In the genomic region with DNA sequence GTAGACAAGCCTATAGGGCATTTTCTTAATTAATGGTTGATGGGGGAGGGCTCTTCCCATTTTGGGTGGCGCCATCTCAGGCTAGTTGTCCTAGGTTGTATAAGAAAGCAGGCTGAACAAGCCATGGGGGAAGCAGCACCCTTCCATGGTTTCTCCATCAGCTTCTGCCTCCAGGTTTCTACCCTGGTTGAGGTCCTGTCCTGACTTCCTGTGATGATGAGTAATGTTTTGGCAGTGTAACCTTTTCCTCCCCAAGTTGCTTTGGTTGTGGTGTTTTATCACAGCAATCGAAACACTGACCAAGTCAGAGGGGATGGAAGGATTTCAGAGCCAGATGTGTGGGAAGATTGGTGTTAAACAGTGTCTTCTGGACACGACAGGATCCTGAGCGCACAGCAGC, we compare ENCODE assay signal across 39 mouse cellular contexts. TPM values are rescaled to one million over a fixed set of nuclear protein-coding genes. Genes with fewer than 3 reads are reported as not detected.
"Had no signal": no experiment of that assay in that cellular context is flagged by ENCODE, and none has a peak within 500 bp of the region (broad histone marks: within the 10 kb centered on the region; RNA-seq: fewer than 3 reads in every experiment).

No protein-coding gene starts in this region.

- H3K36me3 ChIP-seq: hindbrain, embryonic 13.5 days; hindbrain, embryonic 15.5 days; kidney, embryonic 15.5 days; limb, embryonic 10.5 days; limb, embryonic 12.5 days; liver, embryonic 13.5 days; liver, embryonic 15.5 days had no signal

- H3K4me2 ChIP-seq: heart, embryonic 11.5 days; hindbrain, embryonic 13.5 days; hindbrain, embryonic 15.5 days; kidney, embryonic 15.5 days; limb, embryonic 12.5 days; liver, embryonic 11.5 days; liver, embryonic 13.5 days; liver, embryonic 15.5 days had no signal

- DNase-seq: gastrocnemius, postnatal 10 days; gastrocnemius, postnatal 36 days; heart, adult 18-20 months; heart, postnatal 10 days; kidney, adult 11 months; kidney, adult 2 months; kidney, adult 9 months; kidney, postnatal 14 days; kidney, postnatal 36 days; layer of hippocampus, adult 9-11 months; liver; liver, embryonic 13.5 days; liver, postnatal 0 days had no signal

- H3K9me3 ChIP-seq: hindbrain, embryonic 13.5 days; hindbrain, embryonic 15.5 days; kidney, embryonic 15.5 days; limb, embryonic 10.5 days; limb, embryonic 12.5 days; liver, embryonic 13.5 days; liver, embryonic 15.5 days had no signal

- H3K4me3 ChIP-seq: hindbrain, embryonic 13.5 days; hindbrain, embryonic 15.5 days; kidney, embryonic 15.5 days; left cerebral cortex, adult 2 months; limb, embryonic 10.5 days; limb, embryonic 12.5 days; liver, embryonic 13.5 days; liver, embryonic 15.5 days had no signal

- ATAC-seq: hindbrain, postnatal 0 days; intestine, embryonic 16.5 days; liver, postnatal 0 days had no signal

- H3K4me1 ChIP-seq: hindbrain, embryonic 13.5 days; hindbrain, embryonic 15.5 days; kidney, embryonic 15.5 days; limb, embryonic 10.5 days; limb, embryonic 12.5 days; liver, embryonic 13.5 days had no signal

- H3K9ac ChIP-seq: hindbrain, embryonic 13.5 days; hindbrain, embryonic 15.5 days; kidney, embryonic 15.5 days; limb, embryonic 12.5 days; liver, embryonic 13.5 days; liver, embryonic 15.5 days; liver, postnatal 0 days had no signal

- H3K27me3 ChIP-seq: hindbrain, embryonic 13.5 days; hindbrain, embryonic 15.5 days; kidney, embryonic 15.5 days; limb, embryonic 12.5 days; liver, embryonic 13.5 days; liver, embryonic 15.5 days had no signal

- H3K27ac ChIP-seq: hindbrain, embryonic 13.5 days; hindbrain, embryonic 15.5 days; hindbrain, postnatal 0 days; kidney, embryonic 15.5 days; kidney, postnatal 0 days; left cerebral cortex, adult 2 months; limb, embryonic 10.5 days; limb, embryonic 12.5 days; liver, embryonic 13.5 days; liver, embryonic 15.5 days had no signal

RNA-seq across cellular contexts. Expression of gene 4930455H04Rik, which starts 21.6 kb away (rescaled TPM):
- total RNA-seq: gastrocnemius, adult 18-20 months; heart, postnatal 25 days; hematopoietic stem cell, adult 5-6 weeks; hindbrain, postnatal 0 days; layer of hippocampus, adult 18-20 months; layer of hippocampus, adult 8-10 months; layer of hippocampus, postnatal 25 days; left cerebral cortex, adult 2 months; left cerebral cortex, postnatal 14 days; left cerebral cortex, postnatal 36 days had no signal
- polyA plus RNA-seq: gonadal fat pad, adult 2 months; heart, embryonic 11.5 days; heart, embryonic 14.5 days; hindbrain, embryonic 11.5 days; hindbrain, embryonic 13.5 days; hindbrain, embryonic 15.5 days; hindbrain, postnatal 0 days; intestine, embryonic 14.5 days; intestine, embryonic 16.5 days; kidney, adult 2 months; kidney, embryonic 15.5 days; kidney, postnatal 0 days; large intestine, adult 2 months; limb, embryonic 10.5 days; limb, embryonic 12.5 days; limb, embryonic 14.5 days; liver, embryonic 11.5 days; liver, embryonic 13.5 days; liver, embryonic 15.5 days; liver, postnatal 0 days had no signal

RNA-seq across cellular contexts. Expression of gene Palmd, which starts 22.3 kb away (rescaled TPM):
- total RNA-seq: hematopoietic stem cell, adult 5-6 weeks had no signal
